In genomic region chr5:3798656-3799055, GRCm38 (mm10) we compare ENCODE assay signal across 8 mouse cellular contexts. TPM values are rescaled to one million over a fixed set of nuclear protein-coding genes. Genes with fewer than 3 reads are reported as not detected.
"Had no signal": no experiment of that assay in that cellular context is flagged by ENCODE, and none has a peak within 500 bp of the region (broad histone marks: within the 10 kb centered on the region; RNA-seq: fewer than 3 reads in every experiment).

No protein-coding gene starts in this region.

RNA-seq across cellular contexts. Expression of gene Lrrd1, which starts 46.3 kb away (rescaled TPM):
- polyA plus RNA-seq: hindbrain, postnatal 0 days; intestine, embryonic 14.5 days; intestine, embryonic 15.5 days; intestine, embryonic 16.5 days; intestine, postnatal 0 days; kidney, embryonic 15.5 days; kidney, embryonic 16.5 days; kidney, postnatal 0 days had no signal
